Mouse (Mus musculus): Measurements from ENCODE around the gene Rbbp8nl. TPM values are rescaled to one million over a fixed set of nuclear protein-coding genes. Genes with fewer than 3 reads are reported as not detected.
A peak's percentile ranks its signal among the peaks of the same experiment; 100 is the strongest.

Rbbp8nl gene
- total and polyA plus RNA-seq, 3 experiments: not detected

DNA sequence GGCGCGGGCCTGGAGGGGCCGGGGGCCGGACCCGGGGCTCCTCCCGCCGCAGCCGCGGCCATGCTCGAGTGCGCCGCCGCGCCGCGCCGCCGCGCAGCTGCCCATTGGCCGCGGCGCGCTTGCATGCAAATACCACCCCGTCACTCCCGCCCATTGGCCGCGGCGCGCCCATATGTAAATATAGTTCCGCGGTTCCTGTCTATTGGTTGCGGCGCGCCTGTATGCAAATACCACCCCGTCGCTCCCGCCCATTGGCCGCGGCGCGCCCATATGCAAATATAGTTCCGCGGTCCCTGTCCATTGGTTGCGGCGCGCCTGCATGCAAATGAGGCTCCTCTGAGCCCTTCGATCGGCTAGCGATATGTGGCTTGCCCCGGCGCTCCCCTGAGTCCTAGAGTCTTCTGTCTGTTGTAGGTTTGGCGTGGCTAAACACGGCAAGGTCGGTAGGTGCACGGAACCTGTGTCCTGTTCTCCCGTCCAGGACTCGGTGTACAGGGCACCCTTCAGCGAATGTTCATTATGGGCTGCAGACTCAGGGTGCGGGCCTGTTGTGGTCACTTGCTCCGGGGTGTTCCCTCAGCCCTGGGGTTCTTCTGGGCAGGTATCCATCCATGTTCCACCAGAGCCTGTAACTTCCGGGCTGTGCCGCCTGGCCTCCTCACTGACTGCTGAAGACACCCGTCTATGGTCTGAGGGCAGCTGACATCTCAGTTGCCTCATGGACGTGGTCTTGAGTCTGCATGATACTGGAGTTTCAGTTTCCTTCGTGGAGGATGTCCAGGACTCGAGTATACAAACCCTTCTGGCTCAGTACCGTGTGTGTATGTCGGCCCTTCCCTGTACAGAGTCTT, 16.1 kb downstream of the Rbbp8nl start, which contains the start of gene Cables2 (continued):
- TF ChIP-seq NELFE (IDR thresholded peaks at IDR 0.05; ENCODE audit: low read depth, low read length): peak; percentile 34
- no peak for TF ChIP-seq POLR2AphosphoS2 (IDR thresholded peaks at IDR 0.05; ENCODE audit: low read length)

DNA sequence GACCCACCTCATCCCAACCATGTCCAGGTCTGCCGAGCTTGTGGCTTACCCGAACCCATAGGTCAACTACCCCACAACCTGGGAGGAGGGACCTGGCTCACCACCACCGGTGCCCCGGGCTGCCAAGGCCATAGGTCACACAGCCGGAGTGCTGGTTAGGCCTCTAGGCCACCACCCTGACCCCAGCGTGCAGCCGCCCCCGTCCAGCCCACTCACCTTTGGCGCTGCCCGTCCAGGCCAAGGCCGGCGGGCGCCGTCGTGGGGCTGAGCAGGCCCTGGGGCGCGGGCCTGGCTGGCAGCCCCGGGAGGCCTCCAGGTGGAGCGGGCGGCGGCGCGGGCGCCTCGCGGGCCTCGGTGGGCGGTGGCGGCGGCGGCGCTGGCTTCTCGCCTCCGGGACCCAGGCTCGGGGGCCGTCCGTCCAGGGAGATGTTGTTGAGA, 16.8 kb downstream of the Rbbp8nl start:
- peak; percentile 34 for DNase-seq (ENCODE audit: low read depth, low spot score)
- peak overlapping the region; percentile 69 to 93 for H3K4me3 ChIP-seq (ENCODE audit: control insufficient read depth in 1 of 2, insufficient read depth in 1 of 2, low read depth in 2 of 2, low read length in 2 of 2)
- no peaks in the 10 kb centered on the region for H3K27me3 ChIP-seq (ENCODE audit: control insufficient read depth in 1 of 2, insufficient read depth in 2 of 2, low read length in 2 of 2)
- H3K27ac ChIP-seq (ENCODE audit: control insufficient read depth, low read depth, low read length): no peak overlapping the region
- H3K36me3 ChIP-seq (ENCODE audit: control insufficient read depth in 1 of 2, insufficient read depth in 2 of 2, low read length in 2 of 2): peaks cover 1 to 3% of the 10 kb centered on the region in 2 experiments; a peak in 2 of 4 replicates
- peaks cover 8% of the 10 kb centered on the region for H3K79me2 ChIP-seq (ENCODE audit: control insufficient read depth, insufficient read depth, low read length, poor library complexity)
- H3K9me3 ChIP-seq (replicated peaks; ENCODE audit: insufficient read depth, low read length): no peaks in the 10 kb centered on the region
- peak overlapping the region; percentile 88 for H3K9ac ChIP-seq (ENCODE audit: control insufficient read depth, low read depth, low read length, poor library complexity, severe bottlenecking)
- peaks cover 6 to 21% of the 10 kb centered on the region in 2 experiments for H3K4me1 ChIP-seq (ENCODE audit: control insufficient read depth in 1 of 2, insufficient read depth in 2 of 2, low read length in 2 of 2)
- TF ChIP-seq BHLHE40 (IDR thresholded peaks at IDR 0.05; ENCODE audit: borderline replicate concordance, low read depth, low read length) (no peak), HCFC1 (IDR thresholded peaks at IDR 0.05; ENCODE audit: low read depth, low read length) (no peak), ELF1 (IDR thresholded peaks at IDR 0.05; ENCODE audit: low read depth, low read length) (no peak), MAX (IDR thresholded peaks at IDR 0.05; ENCODE audit: low read length) (no peak), USF2 (IDR thresholded peaks at IDR 0.05; ENCODE audit: borderline replicate concordance in 1 of 2, insufficient read depth in 1 of 2, low read depth in 1 of 2, low read length in 2 of 2) (no peak), SIN3A (IDR thresholded peaks at IDR 0.05; ENCODE audit: low read length) (no peak), MAZ (IDR thresholded peaks at IDR 0.05; ENCODE audit: low read depth, low read length) (no peak), CHD2 (IDR thresholded peaks at IDR 0.05; ENCODE audit: low read length) (no peak), MYC (IDR thresholded peaks at IDR 0.05; ENCODE audit: low read depth, low read length) (no peak), SMC3 (IDR thresholded peaks at IDR 0.05; ENCODE audit: low read depth, low read length) (no peak), POLR2AphosphoS2 (IDR thresholded peaks at IDR 0.05; ENCODE audit: low read length) (no peak), ZC3H11A (IDR thresholded peaks at IDR 0.05; ENCODE audit: low read depth, low read length) (no peak), UBTF (IDR thresholded peaks at IDR 0.05; ENCODE audit: borderline replicate concordance, insufficient read depth, low read depth, low read length) (no peak), CTCF (IDR thresholded peaks at IDR 0.05 in 2 of 3, conservative IDR thresholded peaks at IDR 0.05 in 1 of 3; ENCODE audit: control insufficient read depth in 1 of 3, insufficient read depth in 1 of 3, low read depth in 2 of 3, low read length in 3 of 3, poor library complexity in 1 of 3, severe bottlenecking in 1 of 3) (no peak), MAFK (IDR thresholded peaks at IDR 0.05; ENCODE audit: borderline replicate concordance, low read depth, low read length) (no peak)
